Mouse (Mus musculus): Measurements from ENCODE around the gene AB124611.

- no peak for TF ChIP-seq GATA1 (IDR thresholded peaks at IDR 0.05; ENCODE audit: low read length)
- TF ChIP-seq TAL1 (IDR thresholded peaks at IDR 0.05; ENCODE audit: low read length): no peak
These were observed 11.0 kb downstream of the AB124611 start for GRCm38 (mm10) chr9:21537009-21537408.
